Mouse (Mus musculus) megakaryocyte-erythroid progenitor cell, adult 5-6 weeks (primary cell): ENCODE data around the gene Btbd3. TPM values are rescaled to one million over a fixed set of nuclear protein-coding genes. Genes with fewer than 3 reads are reported as not detected.

Experiments used
- ATAC-seq: replicated peaks from 2 replicates; pipeline ENCODE4 v1.8.0; 2016; ENCODE audit warnings: mild to moderate bottlenecking, inconsistent platforms; ENCODE audit not compliant: severe bottlenecking, poor library complexity, low FRiP score, low TSS enrichment
- total RNA-seq, 2 experiments: library from RNA; stranded (forward) in 1 of 2; stranded (reverse) in 1 of 2; fragments of 200-1000, 215-1000 nt in 1 of 2; fragments of >200 nt in 1 of 2; fragmentation: Nextera tagmentation in 1 of 2; gene quantifications; 2 replicates each; pipeline ENCODE4 v1.2.3; 2014 to 2017

Btbd3 gene
- total RNA-seq, 2 experiments from 2014 or later = 0.85 to 1.1 TPM

- ATAC-seq = no peak
These were observed 99.0 kb downstream of the Btbd3 start for GRCm38 (mm10) chr2:138355366-138355765.

DNA sequence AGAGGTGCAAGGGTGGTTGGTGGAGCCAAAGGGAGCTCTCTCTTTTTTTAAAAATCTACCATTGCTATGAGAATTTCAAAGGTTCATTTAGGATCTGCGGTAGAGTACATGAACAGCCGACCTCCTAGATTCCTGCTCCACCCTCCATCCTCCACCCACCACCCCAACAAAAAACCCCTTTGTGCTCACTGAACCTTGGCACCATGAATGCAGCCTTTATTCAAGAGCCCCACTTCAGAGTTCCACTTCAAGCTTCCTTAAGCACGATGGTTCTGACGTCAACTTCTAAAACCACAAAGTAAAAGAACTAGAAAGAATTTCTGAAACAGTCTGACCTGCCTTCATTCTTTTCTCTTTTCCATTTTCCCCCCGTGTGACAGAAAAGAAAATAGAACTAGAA, 106.1 kb downstream of the Btbd3 start:
- no peak for ATAC-seq

DNA sequence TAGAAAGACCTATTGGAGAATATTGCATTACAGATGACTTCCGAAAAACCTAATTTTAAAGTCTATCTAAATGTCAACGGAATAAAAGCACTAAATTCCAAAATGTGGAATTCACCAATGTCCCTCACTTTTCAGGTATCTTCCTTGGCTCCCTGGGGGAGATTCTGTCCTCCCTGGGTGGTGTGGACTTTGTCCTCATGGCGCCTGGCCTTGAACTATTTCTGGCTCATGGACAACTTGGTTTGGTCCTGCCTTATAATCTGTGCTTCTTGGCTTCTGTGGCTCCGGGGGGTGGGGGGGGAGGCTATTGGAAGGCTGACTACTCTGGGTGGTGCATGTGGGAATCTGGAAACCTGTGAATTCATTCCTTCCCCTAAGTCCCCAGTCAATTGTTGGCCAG, 109.0 kb downstream of the Btbd3 start:
- ATAC-seq = no peak

DNA sequence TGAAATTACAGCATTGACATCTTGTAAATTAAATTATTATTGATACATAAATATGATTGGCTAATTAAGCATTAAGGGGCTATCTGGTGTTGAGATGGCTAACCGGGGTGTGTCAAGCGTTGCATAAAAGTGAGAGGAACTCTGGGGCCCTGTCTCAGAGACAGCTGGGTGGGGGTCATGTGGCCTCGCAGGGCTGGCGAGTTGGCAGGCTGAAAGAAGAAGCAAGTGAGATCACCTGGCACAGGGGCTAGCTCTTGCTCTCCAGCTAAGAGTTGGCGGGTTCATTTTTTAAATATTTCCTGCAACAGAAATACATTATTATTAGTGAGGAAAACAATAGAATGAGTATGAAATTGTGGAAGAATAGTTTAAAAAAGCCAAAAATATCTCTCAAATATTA, 118.2 kb downstream of the Btbd3 start:
- ATAC-seq = no peak

DNA sequence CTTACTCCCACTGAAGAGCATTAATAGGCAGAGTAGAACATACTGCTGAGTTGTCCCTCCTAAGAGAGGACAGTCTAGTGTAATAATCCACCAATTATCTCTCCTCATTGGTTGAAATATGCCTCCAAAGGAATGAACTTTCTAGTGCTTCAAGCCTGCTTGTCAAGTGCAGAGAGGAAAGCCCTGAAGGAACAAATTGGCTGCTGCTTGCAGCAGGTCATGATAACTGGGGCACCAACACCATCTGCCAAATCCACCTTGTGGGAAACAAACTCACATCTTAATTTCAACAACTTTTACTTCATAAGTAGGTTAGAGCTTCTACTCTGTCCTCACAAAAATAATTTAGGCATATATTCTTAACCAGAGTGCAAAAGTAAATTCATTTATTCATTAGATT, 122.5 kb downstream of the Btbd3 start:
- ATAC-seq = no peak

- no peak for ATAC-seq
These were observed 128.4 kb downstream of the Btbd3 start for GRCm38 (mm10) chr2:138384762-138385161.

DNA sequence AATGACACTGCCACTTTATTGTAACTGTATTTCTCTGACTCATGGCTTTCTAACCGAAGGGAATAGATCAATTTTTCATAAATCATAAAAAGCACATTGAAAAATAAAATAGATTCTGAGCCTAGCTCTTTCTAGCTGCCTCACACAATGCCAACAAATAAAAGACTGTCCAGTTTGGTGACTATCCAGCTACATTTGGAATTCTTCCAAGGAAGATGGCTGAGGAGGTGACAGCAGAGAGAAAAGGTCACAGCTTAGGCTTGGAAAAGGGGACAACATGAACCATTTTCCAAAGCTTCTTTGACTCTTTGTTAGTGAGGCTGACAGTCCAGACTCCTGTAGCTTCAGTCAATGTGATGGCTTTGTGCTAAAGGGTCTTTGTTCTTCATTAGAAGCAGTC, 132.2 kb downstream of the Btbd3 start:
- no peak for ATAC-seq

- no peak for ATAC-seq
These were observed 146.7 kb downstream of the Btbd3 start for GRCm38 (mm10) chr2:138403046-138403445.

- no peak for ATAC-seq
These were observed 149.6 kb downstream of the Btbd3 start for GRCm38 (mm10) chr2:138405753-138406528.

DNA sequence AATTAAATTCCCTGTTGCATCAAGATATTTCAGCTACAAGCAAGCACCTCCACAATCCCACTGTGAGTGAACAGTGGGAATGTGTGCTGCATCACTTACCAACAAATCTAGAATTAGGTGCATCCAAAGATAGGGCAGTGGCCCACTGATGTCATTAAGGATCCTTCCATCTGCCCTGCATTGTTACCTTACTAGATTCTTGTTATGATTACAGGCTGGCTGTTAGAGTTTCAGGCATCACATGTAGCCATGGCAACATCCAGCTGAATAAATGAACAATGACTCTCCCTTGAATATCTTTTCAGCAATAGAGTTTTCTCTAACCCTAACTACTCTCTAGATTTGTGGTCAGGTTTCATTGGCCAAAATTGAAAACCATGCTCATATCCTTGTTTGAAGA, 150.3 kb downstream of the Btbd3 start:
- ATAC-seq = no peak

GRCm38 (mm10) chr2:138412537-138412936, 156.2 kb downstream of the Btbd3 start:
- no peak for ATAC-seq

- ATAC-seq = no peak
These were observed 166.0 kb downstream of the Btbd3 start for GRCm38 (mm10) chr2:138422321-138422720.

GRCm38 (mm10) chr2:138431991-138432390, 175.6 kb downstream of the Btbd3 start:
- ATAC-seq = no peak

DNA sequence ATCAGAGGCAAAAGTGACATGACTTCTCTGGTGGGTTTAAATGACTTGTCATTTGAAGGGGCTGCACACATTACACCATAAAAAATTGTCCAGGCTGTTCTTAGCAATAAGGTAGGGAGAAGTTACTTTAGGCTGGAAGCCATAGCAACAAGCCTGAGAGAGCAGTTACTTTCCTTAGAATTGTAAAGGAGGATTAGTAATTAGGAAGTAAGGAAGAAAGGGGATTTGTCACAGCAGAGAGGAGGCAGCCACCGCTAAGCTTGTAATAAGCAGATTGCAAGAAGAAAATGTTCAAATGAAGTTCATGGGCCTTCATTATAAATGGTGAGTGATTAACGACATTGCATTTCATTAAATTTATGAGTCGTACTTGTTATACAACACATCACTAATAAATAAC, 190.1 kb downstream of the Btbd3 start:
- no peak for ATAC-seq

DNA sequence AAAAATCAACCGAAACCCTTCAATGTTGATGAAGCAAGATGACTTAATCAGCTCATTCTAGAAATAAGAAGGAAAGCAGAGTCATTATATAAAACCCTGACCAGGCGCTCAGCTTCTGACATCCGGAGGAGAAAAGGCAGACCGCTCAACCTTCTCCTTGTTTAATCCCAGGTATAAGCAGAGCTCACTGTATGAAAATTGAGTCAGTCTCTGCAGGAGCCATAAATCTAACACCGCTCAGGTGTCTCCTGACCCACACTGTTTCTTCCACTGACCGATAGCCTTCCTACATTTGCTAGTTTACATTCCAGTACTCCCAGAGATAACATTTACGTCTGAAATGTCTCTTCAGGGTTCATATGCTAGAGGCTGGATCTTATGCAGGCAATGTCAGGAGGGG, 190.6 kb downstream of the Btbd3 start:
- ATAC-seq = no peak

GRCm38 (mm10) chr2:138447681-138448080, 191.3 kb downstream of the Btbd3 start:
- no peak for ATAC-seq

DNA sequence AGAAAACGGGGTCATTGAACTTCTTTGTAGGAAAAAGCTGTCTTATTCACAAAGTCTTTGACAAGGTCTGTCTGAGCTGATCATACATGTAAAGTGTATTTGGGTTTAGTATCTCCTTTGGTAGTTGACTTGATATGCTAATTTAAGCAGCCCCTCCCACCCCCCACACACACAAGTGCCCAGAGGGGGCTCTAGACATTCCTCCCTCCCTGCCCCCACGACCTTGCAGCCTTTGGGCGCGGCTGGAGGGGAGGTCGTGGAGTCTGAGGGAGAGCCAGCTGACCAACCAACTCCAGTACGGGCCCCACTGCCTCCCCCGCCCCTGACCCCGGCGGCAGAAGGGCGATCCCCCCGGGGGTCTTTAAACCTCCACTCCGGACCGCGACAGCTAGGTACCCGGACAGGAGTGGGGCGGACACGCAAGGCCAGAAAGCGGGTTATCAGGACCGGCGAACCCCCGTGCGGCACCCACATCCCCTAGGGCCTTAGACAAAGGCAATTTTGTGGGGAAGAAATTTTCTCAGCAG, 211.7 kb downstream of the Btbd3 start:
- ATAC-seq = no peak

DNA sequence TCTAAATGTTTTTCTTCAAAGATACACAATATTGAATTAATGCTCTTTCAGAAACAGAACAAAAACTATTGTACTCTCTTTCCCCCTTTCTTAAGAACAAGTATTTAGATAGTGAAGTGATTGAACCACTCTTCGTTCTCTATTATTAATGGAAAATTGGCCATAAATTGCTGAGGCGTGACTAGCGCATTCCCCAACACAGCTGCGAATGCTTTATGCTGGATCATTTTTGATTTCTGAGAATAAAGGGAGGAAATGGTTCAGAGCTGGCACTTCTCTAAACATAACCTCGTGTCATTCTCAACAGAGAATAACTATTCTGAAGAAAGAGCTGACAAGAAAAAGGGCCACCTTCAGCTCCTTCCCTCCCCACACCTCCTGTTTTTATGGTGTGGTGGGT, 217.0 kb downstream of the Btbd3 start:
- ATAC-seq = no peak

- ATAC-seq = no peak
These were observed 220.1 kb downstream of the Btbd3 start for GRCm38 (mm10) chr2:138476486-138476885.

GRCm38 (mm10) chr2:138477278-138477677, 220.9 kb downstream of the Btbd3 start:
- no peak for ATAC-seq

GRCm38 (mm10) chr2:138482541-138482940, 226.2 kb downstream of the Btbd3 start:
- ATAC-seq = no peak
